Mouse (Mus musculus): ENCODE data around the gene Gbp7.

- TF ChIP-seq CTCF (IDR thresholded peaks at IDR 0.05 in 2 of 3, conservative IDR thresholded peaks at IDR 0.05 in 1 of 3; ENCODE audit: control insufficient read depth in 1 of 3, insufficient read depth in 1 of 3, low read depth in 2 of 3, low read length in 3 of 3, poor library complexity in 1 of 3, severe bottlenecking in 1 of 3) (no peak), HCFC1 (IDR thresholded peaks at IDR 0.05; ENCODE audit: low read depth, low read length) (no peak), MAFK (IDR thresholded peaks at IDR 0.05; ENCODE audit: borderline replicate concordance, low read depth, low read length) (no peak), MYB (IDR thresholded peaks at IDR 0.05; ENCODE audit: low read depth, low read length) (no peak), POLR2A (IDR thresholded peaks at IDR 0.05; ENCODE audit: control insufficient read depth in 1 of 2, insufficient read depth in 1 of 2, low read depth in 1 of 2, low read length in 2 of 2, poor library complexity in 1 of 2) (no peak), E2F4 (IDR thresholded peaks at IDR 0.05; ENCODE audit: borderline replicate concordance, low read depth, low read length) (no peak), ELF1 (IDR thresholded peaks at IDR 0.05; ENCODE audit: low read depth, low read length) (no peak), MYC (IDR thresholded peaks at IDR 0.05; ENCODE audit: low read depth, low read length) (no peak), TAL1 (IDR thresholded peaks at IDR 0.05; ENCODE audit: low read length) (no peak), CHD2 (IDR thresholded peaks at IDR 0.05; ENCODE audit: low read length) (no peak), USF1 (IDR thresholded peaks at IDR 0.05; ENCODE audit: low read depth, low read length) (no peak), MAX (IDR thresholded peaks at IDR 0.05; ENCODE audit: low read length) (no peak), EP300 (IDR thresholded peaks at IDR 0.05; ENCODE audit: low read depth in 1 of 2, low read length in 2 of 2) (no peak), TCF12 (IDR thresholded peaks at IDR 0.05; ENCODE audit: low read depth, low read length) (no peak)
These were observed 64.4 kb downstream of the Gbp7 start, which contains the start of gene Gbp2b for GRCm38 (mm10) chr3:142594547-142594946.

All from MEL (cell line).